ENCODE assay signal across 12 mouse cellular contexts in the genomic region with DNA sequence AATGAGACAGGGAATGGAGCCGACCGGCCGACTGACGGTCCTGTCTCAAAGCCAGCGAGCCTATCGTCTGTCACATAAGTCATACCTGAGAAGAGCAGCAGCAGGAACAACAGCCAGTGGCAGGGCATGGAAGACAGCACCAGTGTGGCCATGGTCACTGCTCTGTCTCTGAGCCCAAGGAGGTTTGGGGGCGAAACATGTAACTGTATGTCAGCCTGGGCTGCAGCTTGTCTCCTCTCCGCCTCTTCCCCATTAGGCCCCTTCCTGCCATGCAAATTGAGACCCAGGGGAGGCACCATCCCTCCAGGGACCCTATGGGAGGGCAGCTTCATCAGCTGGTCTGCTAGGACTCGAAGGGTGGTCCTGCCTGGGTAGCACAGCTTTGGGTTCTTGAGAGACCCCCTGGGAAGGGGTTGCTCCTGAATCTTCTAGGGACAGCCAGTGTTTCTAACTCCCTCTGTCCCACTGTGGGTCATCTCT. TPM values are rescaled to one million over a fixed set of nuclear protein-coding genes. Genes with fewer than 3 reads are reported as not detected.
DNase-seq lines count a peak whose midpoint lies in the region; ATAC-seq and TF ChIP-seq lines count a peak whose summit lies in the region.
"Had no signal": no experiment of that assay in that cellular context is flagged by ENCODE, and none has a peak within 500 bp of the region (broad histone marks: within the 10 kb centered on the region; RNA-seq: fewer than 3 reads in every experiment).

A gene (minus strand): TSS at position 430 of the 480 bp plus-strand sequence.

- H3K27me3 ChIP-seq in kidney, adult 2 months (replicated peaks; ENCODE audit: control insufficient read depth, insufficient read depth, low read length), result no peaks in the 10 kb centered on the region
- H3K27me3 ChIP-seq in liver, embryonic 13.5 days, result no peaks in the 10 kb centered on the region
- H3K27me3 ChIP-seq: embryonic facial prominence, embryonic 12.5 days had no signal

- no peak within 1 kb of the TSS for H3K9ac ChIP-seq in liver, embryonic 13.5 days
- H3K9ac ChIP-seq: embryonic facial prominence, embryonic 12.5 days had no signal

- no peak for TF ChIP-seq CTCF in kidney, adult 2 months (conservative IDR thresholded peaks at IDR 0.05; ENCODE audit: insufficient read depth, insufficient read length, low read depth, low read length)
- TF ChIP-seq CTCF in bone marrow, adult 2 months (IDR thresholded peaks at IDR 0.05; ENCODE audit: control insufficient read depth, insufficient read depth, low read length), result no peak

- no peak for ATAC-seq in liver, embryonic 13.5 days (ENCODE audit: low read depth)
- ATAC-seq: midbrain, embryonic 16.5 days had no signal

- no peak within 1 kb of the TSS for H3K4me3 ChIP-seq in kidney, adult 2 months (ENCODE audit: insufficient read depth, low read depth, low read length)
- peak within 1 kb of the TSS; percentile 90 for H3K4me3 ChIP-seq in bone marrow, adult 2 months (replicated peaks; ENCODE audit: control insufficient read depth, low read depth, low read length)
- H3K4me3 ChIP-seq in liver, embryonic 13.5 days (replicated peaks), result peak within 1 kb of the TSS; percentile 23
- H3K4me3 ChIP-seq: embryonic facial prominence, embryonic 12.5 days had no signal

- H3K27ac ChIP-seq in kidney, adult 2 months (ENCODE audit: insufficient read depth, low read depth, low read length), result no peak within 1 kb of the TSS
- H3K27ac ChIP-seq in bone marrow, adult 2 months (ENCODE audit: control insufficient read depth, insufficient read depth, low read depth, low read length, poor library complexity), result peak within 1 kb of the TSS; percentile 89
- H3K27ac ChIP-seq in liver, embryonic 13.5 days, result no peak within 1 kb of the TSS

- no peak for DNase-seq in kidney, adult 2 months
- no peak for DNase-seq in kidney, adult 18-20 months
- no peak for DNase-seq in liver, embryonic 13.5 days
- DNase-seq in spleen, adult 18-20 months, result peak; percentile 75 to 84
- DNase-seq in embryo, embryonic 9.5 days (ENCODE audit: extremely low spot score), result no peak
- DNase-seq in layer of hippocampus, adult 9-10 months (ENCODE audit: low spot score), result no peak
- no peak for DNase-seq in right cerebral cortex, postnatal 10 days (ENCODE audit: low spot score in 2 of 2)
- DNase-seq: gastrocnemius, postnatal 10 days; kidney, adult 8-10 months had no signal

- 71% methylated on average over 9 of the region's 9 CpGs for WGBS in kidney, adult 2 months
- WGBS in bone marrow, adult 2 months, result 8% methylated on average over 9 of the region's 9 CpGs
- 50% methylated on average over 9 of the region's 9 CpGs for WGBS in liver, embryonic 13.5 days (ENCODE audit: insufficient replicate concordance)

- no peaks in the 10 kb centered on the region for H3K36me3 ChIP-seq in kidney, adult 2 months (ENCODE audit: control insufficient read depth, insufficient read depth, low read length)
- no peaks in the 10 kb centered on the region for H3K36me3 ChIP-seq in liver, embryonic 13.5 days
- H3K36me3 ChIP-seq: embryonic facial prominence, embryonic 12.5 days had no signal

- TF ChIP-seq POLR2A in kidney, adult 2 months (IDR thresholded peaks at IDR 0.05; ENCODE audit: low read depth, low read length), result no peak
- TF ChIP-seq POLR2A in bone marrow, adult 2 months (IDR thresholded peaks at IDR 0.05; ENCODE audit: borderline replicate concordance, control insufficient read depth, low read depth, low read length), result peak; percentile 69

- H3K4me2 ChIP-seq in liver, embryonic 13.5 days, result peak within 1 kb of the TSS; percentile 36
- H3K4me2 ChIP-seq: embryonic facial prominence, embryonic 12.5 days had no signal

- H3K9me3 ChIP-seq in liver, embryonic 13.5 days (replicated peaks), result no peaks in the 10 kb centered on the region
- H3K9me3 ChIP-seq: embryonic facial prominence, embryonic 12.5 days had no signal

- 0 out of 2 replicates have a peak, but pooled peaks cover 3% of the 10 kb centered on the region for H3K4me1 ChIP-seq in kidney, adult 2 months (ENCODE audit: control insufficient read depth, insufficient read depth, low read length)
- peaks cover 9% of the 10 kb centered on the region; the same call in 1 of the 2 replicates for H3K4me1 ChIP-seq in bone marrow, adult 2 months (ENCODE audit: control insufficient read depth, insufficient read depth, low read length)
- H3K4me1 ChIP-seq in liver, embryonic 13.5 days (replicated peaks), result peaks cover 17% of the 10 kb centered on the region

RNA-seq across cellular contexts. Expression of the gene that starts here (rescaled TPM):
- polyA plus RNA-seq in kidney, adult 2 months (2012; rRNA removed), result 2.7 and 17.9 TPM in 2 replicates
- polyA plus RNA-seq in bone marrow, adult 2 months (2011; ENCODE audit: insufficient read depth, insufficient read length, low replicate concordance, missing spikeins), result 130 and 270 TPM in 2 replicates
- 3.7 and 4.4 TPM in 2 replicates for polyA plus RNA-seq in liver, embryonic 13.5 days (2015; fragmentation: Nextera tagmentation; extraction: Ambion mirVana)

Comparison
In these comparisons a context has a peak if more than half of its experiments do, and no peak if none do; other contexts are left out.
1. DNase-seq: peak in spleen, adult 18-20 months (2 of 2); none in kidney, adult 2 months (single experiment), kidney, adult 18-20 months (single experiment), liver, embryonic 13.5 days (single experiment), embryo, embryonic 9.5 days (single experiment), layer of hippocampus, adult 9-10 months (single experiment) and right cerebral cortex, postnatal 10 days (0 of 2).